Mouse (Mus musculus) lung, postnatal 36 days (tissue): Measurements from ENCODE around the gene Crym.

Source experiments
- DNase-seq: peaks from one replicate; pipeline ENCODE4 v3.0.0; 2022; ENCODE audit warnings: mixed read lengths

Gene Crym

DNA sequence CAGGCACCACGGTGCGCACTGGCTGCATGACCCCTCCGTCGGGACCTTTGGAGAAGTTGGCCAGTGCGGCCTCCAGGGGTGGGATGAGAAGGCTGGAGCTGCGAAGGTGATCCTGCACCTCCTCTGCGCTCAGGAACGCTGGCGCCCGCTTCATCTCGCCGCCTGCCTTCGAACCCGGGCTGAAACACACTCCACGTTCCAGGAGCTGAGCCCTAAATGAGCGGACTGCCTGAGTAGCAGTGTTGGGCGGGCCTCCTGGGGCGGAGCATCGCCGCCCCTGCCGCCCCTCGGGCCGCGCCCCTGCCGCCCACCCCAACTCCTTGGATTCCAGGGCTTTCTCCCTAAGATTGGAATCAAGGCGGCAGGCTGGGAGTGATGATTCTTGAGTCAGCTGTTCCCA lies at the start of gene Crym:
Crym (minus strand) TSS at position 341 of the 400 bp plus-strand sequence.
- DNase-seq: peak; percentile 12

DNA sequence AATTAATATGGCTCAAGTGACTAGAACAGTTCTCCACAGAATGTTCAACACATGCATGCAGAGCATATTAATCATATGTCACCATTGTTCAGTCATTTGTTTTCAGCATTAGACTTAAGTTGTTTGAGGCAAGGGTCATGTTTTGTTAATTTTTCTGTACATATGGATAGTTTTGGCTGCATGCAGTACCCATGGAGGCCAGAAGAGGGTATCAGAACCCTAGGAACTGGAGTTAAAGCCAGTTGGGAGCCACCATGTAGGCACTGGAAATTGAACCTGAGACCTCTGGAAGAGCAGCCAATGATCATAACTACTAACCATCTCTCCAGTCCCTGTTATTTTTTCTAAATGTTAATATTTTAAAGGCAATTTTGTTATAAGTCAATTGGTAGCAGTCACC lies 39.2 kb upstream of the Crym start:
- peak; percentile 25 for DNase-seq

DNA sequence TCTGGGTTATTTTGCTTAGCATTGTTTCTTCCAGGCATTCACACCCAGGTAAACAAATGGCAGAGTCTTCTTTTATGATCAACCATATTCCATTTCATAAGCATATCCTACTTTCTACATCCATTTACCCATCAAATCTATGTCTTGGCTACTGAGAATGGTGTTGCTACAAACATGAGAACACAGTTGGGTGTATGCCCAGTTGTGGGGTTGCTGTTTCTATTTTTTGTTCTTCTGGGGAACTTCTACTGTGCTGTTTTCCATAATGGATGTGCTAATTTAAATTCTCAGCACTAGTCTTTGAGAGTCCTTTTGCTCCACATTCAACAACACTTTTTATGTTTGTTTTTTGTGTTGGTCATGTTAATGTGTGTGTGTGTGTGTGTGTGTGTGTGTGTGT lies 26.6 kb upstream of the Crym start:
- no peak for DNase-seq

DNA sequence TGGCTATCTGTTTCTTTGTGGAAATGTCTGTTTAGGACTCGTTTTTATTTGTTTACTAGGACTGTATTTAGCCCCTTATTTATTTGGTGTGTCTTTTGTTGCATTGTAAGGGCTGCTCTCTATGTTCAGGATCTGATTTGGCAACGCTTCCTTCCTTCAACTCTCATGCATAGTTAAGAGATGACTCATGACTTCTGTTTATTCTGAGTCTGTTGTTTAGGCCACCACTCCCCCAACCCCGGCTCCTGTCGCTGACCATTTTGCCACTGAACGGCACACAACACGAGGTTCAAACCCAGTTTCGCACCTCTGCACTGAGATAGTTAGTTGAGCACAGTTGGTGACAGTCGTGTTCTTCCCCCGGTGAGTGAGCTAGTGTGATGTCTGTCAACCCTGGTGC lies 4.1 kb upstream of the Crym start:
- DNase-seq: peak; percentile 61

DNA sequence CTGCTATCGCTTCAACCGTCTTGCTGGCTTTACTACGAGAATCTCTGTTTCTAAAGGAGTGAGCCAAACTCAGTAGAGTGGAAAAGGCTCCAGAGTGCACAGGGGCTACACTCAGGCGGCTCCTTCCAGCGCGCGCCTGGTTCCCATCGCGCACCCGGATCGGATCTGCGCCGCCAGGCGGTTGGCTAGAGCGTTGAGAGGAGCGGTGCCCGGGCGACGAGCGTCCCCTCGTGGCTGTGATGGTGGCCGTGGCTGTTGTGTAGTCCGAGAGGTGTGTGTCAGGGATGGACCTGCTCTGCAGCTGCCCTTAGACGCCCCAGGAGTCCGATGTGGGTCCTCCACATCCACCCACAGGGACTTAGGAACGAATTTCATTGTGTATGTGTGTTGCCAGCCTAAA lies 1.9 kb upstream of the Crym start, which contains the start of gene Abca14:
Abca14 (plus strand) TSS at position 173 of the 400 bp plus-strand sequence.
- DNase-seq: peak; percentile 89

DNA sequence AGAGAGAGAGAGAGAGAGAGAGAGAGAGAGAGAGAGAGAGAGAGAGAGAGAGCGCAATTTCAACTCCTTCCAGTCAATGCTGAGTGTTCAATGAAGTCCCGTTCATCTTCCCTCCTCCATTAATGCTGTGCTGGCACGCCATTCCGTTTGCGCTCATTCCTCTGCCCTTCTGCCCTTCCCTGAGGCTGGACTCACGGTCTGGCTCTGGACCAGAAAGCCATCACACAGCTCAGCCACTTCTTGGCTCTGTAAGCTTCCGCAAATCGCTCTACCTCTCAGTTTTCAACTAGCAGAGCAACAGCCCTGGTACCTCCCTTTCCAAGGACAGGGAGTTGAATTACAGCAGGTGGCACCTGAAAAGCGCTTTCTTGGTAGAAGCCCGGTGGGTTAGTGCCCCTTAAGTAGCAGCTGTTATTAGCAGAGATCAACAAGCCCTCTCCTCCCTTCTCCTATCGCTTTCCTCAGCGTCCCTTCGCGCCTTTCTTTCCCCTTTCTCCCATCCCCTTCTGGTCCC lies 623 bp downstream of the Crym start:
- peak; percentile 38 for DNase-seq

DNA sequence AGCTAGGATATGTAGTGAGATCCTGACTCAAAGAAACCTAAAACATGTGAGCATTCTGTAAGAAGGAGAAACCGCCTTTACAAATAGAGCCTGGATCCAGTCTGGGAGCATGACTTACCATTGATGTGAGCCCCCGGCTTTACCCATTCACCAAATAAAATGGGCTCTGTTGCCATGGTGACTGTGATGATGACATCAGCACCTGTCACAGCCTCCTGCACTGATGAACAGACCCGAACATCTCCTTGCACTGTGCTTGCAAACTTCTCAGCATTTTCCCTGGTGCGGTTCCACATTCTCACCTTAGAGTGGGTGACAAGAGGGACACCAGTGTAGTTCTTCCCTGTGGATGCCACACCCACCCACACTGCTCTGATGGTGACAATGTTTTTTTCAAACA lies 6.7 kb downstream of the Crym start:
- DNase-seq: no peak

DNA sequence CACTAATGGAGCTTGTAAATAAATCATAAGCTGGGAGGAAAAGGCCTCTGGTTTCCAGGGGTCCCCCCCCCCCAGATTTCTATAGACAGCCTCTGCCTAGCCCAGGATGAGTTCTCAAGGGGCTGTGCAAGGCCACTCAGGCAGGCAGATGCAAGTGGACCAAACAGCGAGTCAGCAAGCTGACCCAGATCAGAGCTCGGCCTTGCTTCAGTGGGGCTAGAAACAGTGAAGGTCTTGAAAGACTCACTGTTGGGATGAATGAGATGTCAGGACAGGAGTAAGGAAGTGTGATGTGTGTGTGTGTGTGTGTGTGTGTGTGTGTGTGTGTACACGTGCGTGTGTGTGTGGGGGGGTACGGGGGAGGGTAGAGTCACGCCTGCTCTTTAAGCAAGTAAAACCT lies 9.1 kb downstream of the Crym start:
- no peak for DNase-seq

DNA sequence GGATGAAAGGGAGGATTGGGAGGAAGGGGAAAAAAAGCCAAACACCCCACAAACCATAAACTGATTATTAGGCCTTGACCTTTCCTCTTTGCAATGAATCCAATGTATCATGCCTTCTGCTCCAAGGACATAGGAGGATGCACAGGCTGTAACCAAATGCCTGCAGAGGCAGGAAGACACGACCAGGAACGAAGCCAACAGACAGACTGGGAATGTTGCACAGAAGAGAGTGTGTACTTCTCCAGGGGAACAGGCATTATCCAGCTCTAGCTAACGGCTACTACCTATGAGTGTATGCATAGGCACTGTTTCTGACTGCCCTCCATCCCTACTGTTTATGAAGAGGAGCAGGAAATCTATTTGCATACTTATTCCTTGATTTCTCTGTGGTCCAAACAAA lies 9.7 kb downstream of the Crym start:
- DNase-seq: no peak

DNA sequence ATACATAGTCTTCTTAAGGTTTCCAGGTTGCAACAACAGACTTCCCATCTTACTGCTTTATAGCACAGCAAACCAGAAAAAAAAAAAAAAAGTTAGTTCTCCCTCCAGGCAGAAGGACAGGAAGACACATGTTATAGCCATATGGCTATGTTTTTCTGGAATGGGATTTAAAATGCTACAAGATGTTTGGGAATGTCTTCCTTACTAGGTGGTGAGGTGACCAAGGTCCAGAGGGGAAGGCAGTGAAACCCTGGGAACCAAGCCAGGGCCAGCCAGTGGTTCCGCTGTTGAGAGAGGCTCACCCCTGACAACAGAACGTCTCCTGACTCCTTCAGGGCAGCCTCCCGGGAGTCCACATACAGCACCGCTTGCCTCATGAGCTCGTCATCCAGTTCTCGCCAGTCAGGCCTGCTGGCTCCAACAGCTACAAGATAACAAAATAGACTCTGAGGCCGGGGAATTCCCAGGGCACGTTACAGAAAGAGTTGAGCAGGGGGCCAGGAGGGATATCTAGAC lies 11.7 kb downstream of the Crym start:
- no peak for DNase-seq

DNA sequence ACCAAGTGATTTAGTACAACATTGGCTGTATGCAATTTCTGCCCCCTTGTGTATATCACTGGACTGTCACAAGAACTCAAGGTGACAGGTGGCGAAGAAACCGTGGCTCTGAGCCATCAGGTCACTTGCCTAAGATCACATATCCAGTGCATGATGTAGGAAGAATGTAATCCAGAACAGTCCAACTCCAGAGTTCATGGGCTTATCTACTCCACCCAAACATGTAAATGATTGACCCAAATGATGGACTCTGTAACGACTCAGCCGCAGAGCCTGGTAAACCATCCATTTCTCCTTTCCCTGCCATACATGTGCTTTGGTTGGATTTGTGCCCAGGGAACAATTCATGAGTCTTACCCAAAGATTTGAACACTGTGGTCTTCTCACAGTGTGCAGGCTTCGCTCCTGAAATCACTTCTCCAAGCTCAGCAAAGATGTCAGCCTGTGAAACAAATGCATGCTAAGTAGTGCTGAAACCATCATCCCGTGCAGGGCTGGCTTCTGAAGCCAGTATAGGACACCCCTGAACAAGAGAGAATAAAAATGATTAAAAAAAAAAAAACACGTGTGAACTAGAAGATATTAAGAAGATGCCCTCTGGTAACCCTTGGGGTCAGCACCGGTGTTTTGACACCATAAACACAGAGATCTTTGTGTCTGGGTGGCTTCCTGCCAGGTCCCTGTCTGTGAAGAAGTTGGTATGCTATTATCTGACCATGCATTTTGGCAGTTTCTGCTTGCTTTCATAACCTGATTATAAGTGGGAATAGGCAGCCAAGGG lies 12.4 kb downstream of the Crym start:
- no peak for DNase-seq

DNA sequence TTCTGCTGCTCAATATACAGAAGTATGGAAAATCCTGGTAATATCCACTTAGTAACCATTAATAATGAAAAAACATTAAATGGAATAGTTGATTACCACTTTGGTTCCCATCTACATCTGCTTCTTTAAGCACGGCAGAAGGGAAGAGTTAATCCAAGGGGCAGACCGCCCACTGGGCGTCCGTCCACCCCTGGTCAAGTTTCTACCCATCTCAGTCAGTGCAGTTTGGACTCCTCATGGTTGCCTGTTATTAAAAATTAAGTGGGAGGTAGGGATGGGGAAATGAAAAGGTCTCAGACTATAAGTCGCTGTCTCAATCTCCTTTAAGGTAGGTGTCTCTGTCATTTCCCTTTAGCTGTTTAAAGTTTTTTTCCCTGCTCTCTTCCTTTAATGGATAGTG lies 13.0 kb downstream of the Crym start:
- no peak for DNase-seq

DNA sequence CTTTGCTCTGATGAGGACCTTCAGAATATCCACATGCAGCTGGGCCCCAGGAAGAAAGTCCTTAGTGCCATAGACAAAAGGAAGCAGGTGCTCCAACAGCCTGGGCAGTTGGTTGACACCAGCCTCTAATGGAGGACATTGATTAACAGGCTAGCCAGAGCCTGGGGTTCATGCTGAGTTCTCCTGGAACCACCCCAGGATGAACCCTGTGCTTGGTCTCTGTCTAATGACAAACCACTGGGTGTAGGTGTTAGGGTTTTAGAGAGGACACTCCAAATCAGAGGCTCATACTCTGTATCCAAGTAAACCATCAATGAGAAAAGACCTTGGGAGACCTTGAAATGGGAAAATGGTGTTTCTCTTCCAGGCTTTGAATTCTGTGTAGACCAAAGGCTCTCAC lies 19.0 kb downstream of the Crym start:
- DNase-seq: no peak

DNA sequence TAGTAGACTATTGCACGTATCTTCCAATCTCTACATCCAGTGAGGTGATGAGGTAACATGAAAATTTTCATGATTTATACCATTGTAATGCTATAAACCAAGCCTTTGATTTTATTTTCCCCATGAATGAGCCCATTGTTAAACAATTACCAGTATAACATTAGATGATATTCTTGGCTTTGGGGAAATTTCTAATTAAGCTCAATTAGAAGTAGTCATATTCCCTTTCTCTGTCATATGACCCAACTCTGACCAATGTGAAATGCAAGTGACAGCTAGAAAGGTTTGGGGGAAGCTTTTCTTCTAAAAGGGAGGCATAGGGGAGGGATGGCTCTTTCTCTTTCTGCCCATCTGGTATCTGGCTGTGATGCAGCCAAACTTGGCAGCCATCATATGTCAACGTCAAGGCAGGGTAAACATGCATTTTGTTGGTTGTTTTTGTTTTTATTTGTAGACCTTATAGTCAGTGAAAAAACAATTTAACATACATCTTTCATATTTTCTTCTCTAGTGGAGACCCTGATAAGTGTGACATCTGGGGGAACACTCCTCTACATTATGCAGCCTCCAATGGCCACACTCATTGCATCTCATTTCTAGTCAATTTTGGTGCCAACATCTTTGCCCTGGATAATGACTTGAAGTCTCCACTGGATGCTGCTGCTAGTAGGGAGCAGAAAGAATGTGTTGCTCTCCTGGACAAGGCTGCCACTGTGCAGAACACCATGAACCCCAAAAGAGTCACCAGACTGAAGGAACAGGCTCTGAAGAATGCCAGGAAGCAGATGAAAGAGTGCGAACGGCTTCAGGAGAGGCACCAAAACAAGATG lies 20.3 kb downstream of the Crym start:
- no peak for DNase-seq

DNA sequence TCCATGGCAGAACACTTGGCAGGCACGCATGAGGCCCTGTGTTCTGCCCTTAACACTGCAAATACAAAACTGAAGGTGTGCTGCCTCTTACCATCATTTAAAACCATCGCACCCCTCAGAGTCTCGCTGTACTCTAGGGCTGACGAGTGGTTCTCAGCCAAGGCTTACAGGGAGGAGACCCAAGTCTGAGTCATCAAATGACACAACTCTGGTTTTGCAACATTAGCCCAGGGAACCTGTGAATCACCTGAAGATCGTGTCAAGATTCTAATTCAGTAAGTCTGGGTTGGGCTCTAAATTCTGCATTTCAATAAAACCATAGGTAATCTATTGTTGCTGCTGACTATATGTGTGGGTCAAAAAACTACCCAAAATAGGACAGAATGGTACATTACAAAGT lies 21.4 kb downstream of the Crym start:
- DNase-seq: peak; percentile 26

DNA sequence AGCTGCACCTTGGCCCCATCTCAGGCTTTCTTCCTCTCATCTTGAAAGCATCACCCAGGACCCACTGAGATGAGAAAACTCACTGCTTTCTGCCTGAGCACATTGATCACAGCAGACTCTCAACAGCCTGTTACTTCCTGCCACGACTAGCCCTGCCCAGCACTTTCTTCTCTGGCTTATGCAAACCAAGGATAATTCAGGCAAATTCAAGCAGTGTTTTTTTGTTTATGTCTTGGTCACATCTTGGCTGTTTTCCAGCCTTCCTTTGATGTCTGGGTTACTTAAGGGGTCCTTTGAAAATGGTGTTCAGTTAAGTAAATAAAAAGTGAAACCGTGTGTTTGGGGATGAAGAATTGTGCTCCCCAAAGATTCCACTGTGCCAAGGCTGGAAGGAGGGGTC lies 23.0 kb downstream of the Crym start:
- DNase-seq: no peak

DNA sequence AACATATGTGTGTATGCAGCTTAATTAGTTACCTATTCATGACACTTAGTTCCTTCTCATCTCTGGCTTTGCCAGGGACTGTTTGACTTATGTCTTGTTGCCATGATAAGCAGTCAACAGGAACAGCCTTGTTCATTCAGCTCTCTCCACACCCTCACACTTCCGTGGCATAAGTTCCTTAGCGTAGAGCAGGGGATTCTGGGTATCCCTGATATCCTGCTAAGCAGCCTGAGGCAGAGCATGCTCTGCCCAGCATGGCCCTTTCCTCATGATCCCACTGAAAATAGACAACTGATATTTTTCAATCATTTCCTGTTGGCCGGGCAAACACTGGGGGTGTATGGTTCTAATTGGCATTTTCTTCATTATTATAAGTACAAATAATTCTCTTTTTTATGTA lies 24.3 kb downstream of the Crym start:
- no peak for DNase-seq

DNA sequence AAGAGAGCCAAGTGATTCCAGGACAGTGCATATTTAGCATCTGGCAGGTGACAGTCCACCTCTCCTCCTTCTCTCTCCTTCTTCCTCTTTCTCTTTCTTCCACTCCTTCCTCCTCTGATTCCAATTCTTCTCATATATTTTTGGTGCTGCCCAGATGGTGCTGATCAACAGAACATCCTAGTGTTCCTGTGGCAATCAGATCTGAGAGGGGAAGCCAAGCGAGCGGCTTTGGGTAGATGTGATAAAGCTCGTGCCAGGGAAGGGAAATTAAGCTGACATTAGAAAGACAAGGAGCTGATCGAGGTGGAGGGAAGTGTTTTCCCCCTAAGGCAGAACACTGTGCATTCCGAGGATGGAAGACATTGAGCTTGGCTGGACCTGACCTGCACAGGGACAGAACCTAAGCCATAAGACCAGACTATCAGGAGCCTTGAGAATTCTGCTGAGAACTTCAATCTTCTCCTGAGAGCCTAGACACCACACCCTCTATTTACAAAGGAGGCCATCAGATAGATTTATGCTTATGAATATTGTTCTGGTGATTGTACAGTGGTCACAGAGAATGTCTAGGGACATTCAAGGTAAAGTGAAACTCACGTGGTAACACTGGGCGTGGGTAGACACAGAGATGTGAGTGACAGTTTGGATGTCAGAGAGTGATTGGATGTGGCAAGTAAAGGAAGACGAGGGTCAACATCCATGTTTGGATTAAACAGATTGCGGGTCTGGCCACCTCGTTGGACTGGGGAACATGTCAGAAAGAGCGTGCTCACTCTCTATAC lies 27.0 kb downstream of the Crym start:
- DNase-seq: no peak

DNA sequence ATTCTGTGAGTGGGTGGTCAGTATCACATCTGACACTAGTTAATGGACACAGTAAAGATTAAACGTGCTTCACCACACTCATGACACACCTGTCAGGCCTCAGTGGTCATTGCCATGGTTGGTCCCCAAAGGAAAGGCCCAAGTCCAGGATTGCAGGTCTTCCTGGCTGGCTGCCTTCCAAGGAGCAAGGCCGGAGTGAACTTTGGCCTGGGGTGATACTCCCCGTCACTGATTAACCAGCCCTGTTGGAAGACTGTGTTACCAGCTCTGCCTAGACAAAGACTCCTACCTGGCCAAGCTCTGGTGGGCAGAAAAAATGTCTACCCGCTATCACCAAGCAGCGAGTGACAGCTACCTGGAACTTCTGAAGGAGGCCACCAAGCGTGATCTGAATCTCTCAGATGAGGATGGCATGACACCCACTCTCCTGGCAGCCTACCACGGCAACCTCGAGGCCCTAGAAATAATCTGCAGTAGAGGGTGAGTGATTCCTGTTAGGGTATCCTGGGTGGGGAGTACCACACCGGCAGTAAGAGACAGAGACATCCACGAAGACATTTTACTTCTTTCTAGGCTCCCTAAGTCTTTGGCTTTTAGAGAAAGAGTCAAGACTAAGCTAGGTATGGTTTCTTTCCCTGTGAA lies 28.2 kb downstream of the Crym start, which contains the start of gene Anks4b:
Anks4b (plus strand) TSS at position 256 of the 642 bp plus-strand sequence.
- DNase-seq: no peak

DNA sequence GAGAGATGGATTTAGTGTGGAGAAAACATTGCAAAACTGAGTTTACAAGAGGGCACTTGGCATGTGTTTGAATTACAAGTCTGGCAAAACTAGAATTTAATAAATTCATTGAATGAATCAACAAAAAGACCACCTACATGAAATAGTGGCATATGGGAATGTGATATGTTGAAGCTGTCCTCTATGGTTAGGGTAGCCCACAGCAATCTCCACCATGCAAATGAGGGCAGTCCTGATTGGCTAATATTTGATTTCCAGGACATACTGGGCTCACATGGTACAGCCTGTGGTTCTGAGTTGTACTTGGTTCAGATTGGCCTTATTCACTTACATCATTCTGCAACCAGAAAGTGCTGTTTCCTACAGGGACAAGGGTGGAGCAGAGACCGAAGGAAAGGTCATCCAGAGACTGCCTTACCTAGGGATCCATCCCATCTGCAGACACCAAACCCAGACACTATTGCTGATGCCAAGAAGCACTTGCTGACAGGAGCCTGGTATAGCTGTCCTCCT lies 29.7 kb downstream of the Crym start:
- DNase-seq: peak; percentile 7

DNA sequence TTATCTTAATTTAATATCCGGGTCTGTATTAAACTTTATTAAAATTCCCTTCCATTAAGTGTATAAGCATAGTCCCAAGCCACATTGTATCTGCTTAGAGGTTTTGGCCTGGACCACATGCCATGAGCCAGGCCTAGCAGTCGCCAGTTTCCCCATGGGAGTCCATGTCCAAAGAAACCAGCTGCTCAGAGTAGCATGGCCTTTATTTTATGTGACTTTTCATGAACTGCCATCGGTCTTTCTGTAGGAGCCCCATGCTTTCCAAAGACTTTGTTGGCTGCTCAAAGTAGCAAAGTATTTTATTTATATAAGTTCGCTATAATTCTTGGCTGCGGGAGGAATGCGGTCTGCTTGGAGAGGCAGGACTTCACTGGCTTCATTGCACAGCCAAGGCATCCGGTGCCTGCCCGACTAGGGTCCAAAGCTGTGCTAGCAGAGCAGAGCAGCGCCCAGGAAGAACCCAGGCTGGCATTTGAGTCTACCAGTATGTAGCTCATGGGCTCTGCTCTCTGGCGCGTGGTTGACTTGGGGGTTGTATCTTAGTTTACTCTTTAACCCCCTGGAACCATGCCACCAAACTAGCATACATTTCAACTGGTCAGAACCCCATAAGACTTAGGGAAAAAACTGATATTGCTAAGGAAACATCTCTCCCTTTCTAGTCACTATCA lies 38.2 kb downstream of the Crym start:
- no peak for DNase-seq
